Mouse (Mus musculus) midbrain, embryonic 10.5 days (tissue): ENCODE results near the gene Tcea3. TPM values are rescaled to one million over a fixed set of nuclear protein-coding genes. Genes with fewer than 3 reads are reported as not detected.

Experiments
- DNase-seq: peaks from one replicate; pipeline ENCODE4 v3.0.0-alpha.2; 2017; ENCODE audit warnings: low spot score
- H3K27ac ChIP-seq: fragments of 300-500 bp; sonication (generic); replicated peaks from 2 replicates; pipeline ENCODE4 v1.5.1; 2016; ENCODE audit warnings: mild to moderate bottlenecking
- H3K27me3 ChIP-seq: fragments of 300-500 bp; sonication (generic); 2 replicates; pipeline ENCODE4 v1.6.1; 2016; ENCODE audit warnings: low read depth, mild to moderate bottlenecking; ENCODE audit not compliant: poor library complexity, severe bottlenecking
- H3K36me3 ChIP-seq: fragments of 300-500 bp; sonication (generic); 2 replicates; pipeline ENCODE4 v1.6.1; 2016; ENCODE audit warnings: mild to moderate bottlenecking, moderate library complexity
- H3K4me1 ChIP-seq: fragments of 300-500 bp; sonication (generic); 2 replicates; pipeline ENCODE4 v1.6.1; 2016
- H3K4me3 ChIP-seq: fragments of 300-500 bp; sonication (generic); 2 replicates; pipeline ENCODE4 v1.5.1; 2016; ENCODE audit warnings: mild to moderate bottlenecking, moderate library complexity
- H3K9me3 ChIP-seq: fragments of 300-500 bp; sonication (generic); replicated peaks from 2 replicates; pipeline ENCODE4 v1.6.1; 2016; ENCODE audit warnings: mild to moderate bottlenecking
- WGBS: fragments of 180-500 bp; shearing (Covaris S2); methylation state at CpG from one replicate; pipeline ENCODE4 v1.1.7; 2016; 5-methylcytosine and 5-hydroxymethylcytosine counted together
- polyA plus RNA-seq: library from polyadenylated mRNA; unstranded; fragments of >200 nt; fragmentation: Nextera tagmentation; extraction: Ambion mirVana; gene quantifications from 2 replicates; pipeline ENCODE4 v1.2.1, GENCODE M21; 2016

Gene Tcea3
- polyA plus RNA-seq, 1 experiment from 2014 or later, result 0.79 TPM

GRCm38 (mm10) chr4:136218595-136219214 is 28.8 kb upstream of the Tcea3 start:
- WGBS, result 10% methylated on average over 18 of the region's 18 CpGs
- H3K27ac ChIP-seq, result peak overlapping the region; percentile 72

GRCm38 (mm10) chr4:136220133-136220775 is 27.3 kb upstream of the Tcea3 start:
- DNase-seq, result no peak
- WGBS, result 4% methylated on average over 17 of the region's 17 CpGs
- no peak overlapping the region for H3K27ac ChIP-seq
- H3K9me3 ChIP-seq, result no peaks in the 10 kb centered on the region
- peaks cover 38% of the 10 kb centered on the region for H3K27me3 ChIP-seq
- H3K36me3 ChIP-seq, result no peaks in the 10 kb centered on the region
- peaks cover 50% of the 10 kb centered on the region for H3K4me1 ChIP-seq
- peak overlapping the region; percentile 32 for H3K4me3 ChIP-seq

More at GRCm38 (mm10) chr4:136218595-136219214, 28.8 kb upstream of the Tcea3 start:
- Histone ChIP-seq H3K9me3 (no peaks in the 10 kb centered on the region), H3K36me3 (no peaks in the 10 kb centered on the region), H3K4me3 (peak overlapping the region; percentile 27), H3K27me3 (peaks cover 38% of the 10 kb centered on the region), H3K4me1 (peaks cover 37% of the 10 kb centered on the region)
- DNase-seq, result peak; percentile 44

DNA sequence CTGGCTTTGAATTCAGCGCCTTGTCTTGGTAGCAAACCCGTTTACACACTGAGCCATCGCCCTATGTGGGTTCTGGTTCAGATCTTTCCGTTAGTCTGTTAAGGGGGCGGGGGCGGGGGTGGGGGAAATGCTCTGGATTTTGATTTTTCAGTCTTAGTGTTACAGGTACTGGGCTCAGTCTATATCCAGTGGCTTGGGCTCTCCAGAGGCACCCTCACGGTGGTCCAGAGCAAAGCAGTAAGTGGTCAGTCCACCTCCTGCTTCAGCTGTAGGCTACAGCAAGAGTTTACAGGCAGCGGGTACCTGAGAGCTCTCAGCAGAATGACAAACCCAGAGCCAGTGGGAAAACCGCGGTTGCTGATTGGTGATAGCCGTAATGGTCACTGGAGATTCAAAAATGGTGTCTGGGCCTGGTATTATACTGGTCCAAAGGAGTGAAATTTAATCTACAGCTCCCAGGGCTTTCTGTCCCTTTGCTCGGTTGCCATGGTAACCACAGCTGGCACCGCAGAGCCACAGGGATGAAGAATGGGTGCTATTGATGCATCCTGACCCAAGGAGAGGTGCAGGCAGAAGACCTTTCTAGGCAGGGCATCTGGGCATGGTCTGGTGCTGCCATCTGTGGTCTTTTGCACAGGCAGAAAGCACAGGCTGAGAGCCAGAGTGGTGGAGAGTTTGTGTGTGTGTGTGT is 23.8 kb upstream of the Tcea3 start:
- H3K27ac ChIP-seq, result peak overlapping the region; percentile 67
- H3K4me3 ChIP-seq, result no peak overlapping the region
- DNase-seq, result peak; percentile 51
- peaks cover 28% of the 10 kb centered on the region for H3K27me3 ChIP-seq
- H3K4me1 ChIP-seq, result peaks cover 42% of the 10 kb centered on the region
- no peaks in the 10 kb centered on the region for H3K9me3 ChIP-seq
- H3K36me3 ChIP-seq, result no peaks in the 10 kb centered on the region
- 63% methylated on average over 13 of the region's 13 CpGs for WGBS

DNA sequence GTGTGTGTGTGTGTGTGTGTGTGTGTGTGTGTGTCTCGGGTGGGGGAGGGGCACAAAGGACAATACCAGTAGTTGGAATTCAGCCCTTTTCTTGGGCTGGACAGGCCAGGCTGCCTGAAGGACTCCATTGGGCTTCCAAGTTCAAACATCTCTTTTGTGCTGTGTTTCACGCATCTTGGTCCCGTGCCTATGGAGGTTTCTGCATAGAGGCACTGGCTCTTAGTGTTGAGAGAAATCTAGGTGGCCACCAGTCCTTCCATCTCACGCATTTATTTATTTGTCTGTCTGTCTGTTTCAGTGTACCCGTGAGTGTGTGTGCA is 23.3 kb upstream of the Tcea3 start:
- Histone ChIP-seq H3K9me3 (no peaks in the 10 kb centered on the region), H3K27me3 (peaks cover 23% of the 10 kb centered on the region), H3K4me1 (peaks cover 37% of the 10 kb centered on the region), H3K27ac (peak overlapping the region; percentile 67), H3K36me3 (no peaks in the 10 kb centered on the region), H3K4me3 (no peak overlapping the region)
- DNase-seq, result no peak
- WGBS, result 61% methylated on average over 4 of the region's 5 CpGs

- no peak overlapping the region for H3K4me3 ChIP-seq
- H3K27ac ChIP-seq, result peak overlapping the region; percentile 67
- no peaks in the 10 kb centered on the region for H3K9me3 ChIP-seq
- 81% methylated on average over 23 of the region's 23 CpGs for WGBS
- H3K36me3 ChIP-seq, result no peaks in the 10 kb centered on the region
- no peak for DNase-seq
- peaks cover 30% of the 10 kb centered on the region for H3K4me1 ChIP-seq
- peaks cover 17% of the 10 kb centered on the region for H3K27me3 ChIP-seq
These were observed 22.7 kb upstream of the Tcea3 start for GRCm38 (mm10) chr4:136224677-136225460.

- Histone ChIP-seq H3K4me3 (no peak overlapping the region), H3K9me3 (no peaks in the 10 kb centered on the region)
These were observed 20.1 kb upstream of the Tcea3 start for GRCm38 (mm10) chr4:136227408-136227807.

GRCm38 (mm10) chr4:136228640-136229039 is 18.9 kb upstream of the Tcea3 start:
- no peak overlapping the region for H3K4me3 ChIP-seq
- no peaks in the 10 kb centered on the region for H3K36me3 ChIP-seq
- peaks cover 30% of the 10 kb centered on the region for H3K4me1 ChIP-seq
- no peak for DNase-seq
- H3K27ac ChIP-seq, result no peak overlapping the region
- 79% methylated on average over 5 of the region's 5 CpGs for WGBS
- H3K27me3 ChIP-seq, result peaks cover 5% of the 10 kb centered on the region
- H3K9me3 ChIP-seq, result no peaks in the 10 kb centered on the region

More at GRCm38 (mm10) chr4:136227408-136227807, 20.1 kb upstream of the Tcea3 start:
- Histone ChIP-seq H3K27me3 (0 out of 2 replicates have a peak, but pooled peaks cover 3% of the 10 kb centered on the region), H3K4me1 (peaks cover 22% of the 10 kb centered on the region), H3K36me3 (no peaks in the 10 kb centered on the region), H3K27ac (no peak overlapping the region)
- DNase-seq, result no peak
- 88% methylated on average over 7 of the region's 7 CpGs for WGBS

DNA sequence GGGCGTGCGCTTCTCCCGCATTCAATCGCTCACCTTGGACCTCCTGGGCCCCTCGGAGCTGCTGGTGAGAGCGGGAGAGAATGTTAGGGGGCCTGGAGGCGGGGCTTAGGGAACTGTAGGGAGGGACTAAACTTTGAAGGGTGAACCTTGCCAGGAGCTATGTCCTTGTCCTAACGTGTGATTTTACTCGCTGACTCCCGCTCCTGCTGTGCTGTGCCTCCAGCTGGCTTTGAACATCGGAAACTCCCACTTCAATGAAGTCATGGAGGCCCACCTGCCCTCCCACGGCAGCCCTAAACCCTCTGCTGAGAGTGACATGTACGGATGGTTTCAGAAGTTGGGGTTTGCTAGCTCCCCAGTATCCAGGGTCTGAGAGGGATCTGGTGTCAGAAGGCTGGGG is 8.9 kb upstream of the Tcea3 start:
- Histone ChIP-seq H3K36me3 (peaks cover 6% of the 10 kb centered on the region; the same call in 1 of the 2 replicates), H3K27ac (no peak overlapping the region), H3K27me3 (peaks cover 87% of the 10 kb centered on the region), H3K4me3 (no peak overlapping the region), H3K9me3 (no peaks in the 10 kb centered on the region), H3K4me1 (peaks cover 54% of the 10 kb centered on the region)
- no peak for DNase-seq
- WGBS, result 15% methylated on average over 13 of the region's 13 CpGs

- peaks cover 87% of the 10 kb centered on the region for H3K27me3 ChIP-seq
- H3K4me3 ChIP-seq, result no peak overlapping the region
- peaks cover 50% of the 10 kb centered on the region for H3K4me1 ChIP-seq
- WGBS, result 74% methylated on average over 9 of the region's 9 CpGs
- peaks cover 11% of the 10 kb centered on the region; the same call in 1 of the 2 replicates for H3K36me3 ChIP-seq
- no peak for DNase-seq
- H3K27ac ChIP-seq, result no peak overlapping the region
- no peaks in the 10 kb centered on the region for H3K9me3 ChIP-seq
These were observed 8.4 kb upstream of the Tcea3 start for GRCm38 (mm10) chr4:136239111-136239510.

- Histone ChIP-seq H3K27me3 (peaks cover 87% of the 10 kb centered on the region), H3K4me1 (peaks cover 48% of the 10 kb centered on the region), H3K27ac (no peak overlapping the region), H3K36me3 (peaks cover 13% of the 10 kb centered on the region; the same call in 1 of the 2 replicates), H3K4me3 (no peak overlapping the region), H3K9me3 (no peaks in the 10 kb centered on the region)
- 26% methylated on average over 8 of the region's 8 CpGs for WGBS
- peak; percentile 81 for DNase-seq
These were observed 7.9 kb upstream of the Tcea3 start for GRCm38 (mm10) chr4:136239622-136240021.

DNA sequence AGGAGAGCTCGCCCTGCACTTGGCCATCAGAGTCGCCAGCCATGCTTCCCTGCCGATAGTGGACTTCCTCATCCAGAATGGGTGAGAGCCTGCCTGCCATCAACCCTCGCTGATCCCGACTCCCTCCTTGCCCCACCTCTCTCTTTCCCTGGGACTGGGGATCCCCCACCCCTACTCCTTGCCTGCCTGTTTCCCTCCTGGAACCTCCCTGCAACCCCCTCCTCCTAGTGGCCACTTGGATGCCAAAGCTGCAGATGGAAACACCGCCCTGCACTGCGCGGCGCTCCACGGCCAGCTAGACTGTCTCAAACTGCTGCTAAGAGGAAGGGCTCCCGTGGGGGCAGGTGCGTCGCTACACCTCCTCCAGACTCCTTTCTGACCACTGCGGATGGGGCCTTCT is 7.4 kb upstream of the Tcea3 start:
- no peak overlapping the region for H3K4me3 ChIP-seq
- H3K27ac ChIP-seq, result 0 out of 2 replicates have a peak overlapping the region, but pooled peaks have one; percentile 20
- 61% methylated on average over 14 of the region's 14 CpGs for WGBS
- H3K9me3 ChIP-seq, result no peaks in the 10 kb centered on the region
- peaks cover 13% of the 10 kb centered on the region; the same call in 1 of the 2 replicates for H3K36me3 ChIP-seq
- peaks cover 90% of the 10 kb centered on the region for H3K27me3 ChIP-seq
- H3K4me1 ChIP-seq, result peaks cover 48% of the 10 kb centered on the region
- no peak for DNase-seq

- H3K36me3 ChIP-seq, result peaks cover 13% of the 10 kb centered on the region; the same call in 1 of the 2 replicates
- H3K4me3 ChIP-seq, result no peak overlapping the region
- WGBS, result 30% methylated on average over 8 of the region's 8 CpGs
- no peaks in the 10 kb centered on the region for H3K9me3 ChIP-seq
- H3K4me1 ChIP-seq, result peaks cover 50% of the 10 kb centered on the region
- H3K27ac ChIP-seq, result peak overlapping the region; percentile 35
- peak; percentile 61 for DNase-seq
- peaks cover 96% of the 10 kb centered on the region for H3K27me3 ChIP-seq
These were observed 6.6 kb upstream of the Tcea3 start for GRCm38 (mm10) chr4:136240955-136241354.
